Mouse (Mus musculus) megakaryocyte, embryonic 14.5 days (primary cell): ENCODE results near the gene Rnf128.

Source experiments
- FLI1 ChIP-seq: IDR thresholded peaks from 2 replicates; pipeline ENCODE4 v1.6.1; 2012; ENCODE audit warnings: low read length, inconsistent platforms, mixed read lengths
- GATA1 ChIP-seq: IDR thresholded peaks from 3 replicates; pipeline ENCODE4 v1.6.1; 2012; ENCODE audit warnings: mixed read lengths, low read length, inconsistent platforms, borderline replicate concordance

GRCm38 (mm10) chrX:139622071-139622470, 59.0 kb downstream of the Rnf128 start:
- TF ChIP-seq GATA1 (no peak), FLI1 (no peak)
